Mouse (Mus musculus): Measurements from ENCODE around the gene Olfr520.
"Not testable (repeated sequence)": the region's sequence is repeated elsewhere in the genome, so short reads cannot be mapped to it uniquely, and the experiment has no call there.

Gene Olfr520

GRCm38 (mm10) chr7:99712431-99712830 lies 17.6 kb upstream of the Olfr520 start:
- DNase-seq (ENCODE audit: low spot score): no peak

- no peak for DNase-seq (ENCODE audit: low spot score)
Observed at GRCm38 (mm10) chr7:99716536-99716935, 13.5 kb upstream of the Olfr520 start.

GRCm38 (mm10) chr7:99734612-99735011 lies 4.5 kb downstream of the Olfr520 start:
- DNase-seq (ENCODE audit: low spot score): no peak

GRCm38 (mm10) chr7:99735491-99735890 lies 5.4 kb downstream of the Olfr520 start:
- not testable (repeated sequence) for DNase-seq (ENCODE audit: low spot score)

DNA sequence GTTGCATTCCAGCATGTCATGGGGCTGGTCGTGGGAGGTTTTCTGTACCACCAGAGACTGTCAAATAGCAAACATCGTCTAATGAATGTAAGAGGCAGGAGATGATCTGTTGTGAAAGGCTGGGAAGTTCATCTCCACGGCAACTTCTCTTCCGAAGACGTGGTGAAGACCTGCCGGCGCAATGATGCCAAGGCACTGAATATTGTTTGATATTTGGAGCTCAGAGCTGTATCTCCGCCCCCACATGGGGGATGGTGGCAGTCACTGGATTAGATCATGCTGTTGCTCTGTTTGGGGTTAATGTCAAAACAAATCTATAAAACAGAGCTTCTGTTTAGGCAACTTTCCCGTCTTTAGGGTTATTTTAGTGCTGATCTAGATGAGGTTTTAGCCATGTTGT lies 9.2 kb downstream of the Olfr520 start:
- DNase-seq (ENCODE audit: low spot score): no peak

GRCm38 (mm10) chr7:99763207-99763606 lies 33.1 kb downstream of the Olfr520 start, which contains the start of gene Olfr521:
TSS of gene Olfr521 (plus strand) at chr7:99763507.
- no peak for DNase-seq (ENCODE audit: low spot score)

GRCm38 (mm10) chr7:99781385-99781784 lies 51.3 kb downstream of the Olfr520 start:
- no peak for DNase-seq (ENCODE audit: low spot score)

GRCm38 (mm10) chr7:99781916-99782315 lies 51.8 kb downstream of the Olfr520 start:
- DNase-seq (ENCODE audit: low spot score): no peak

GRCm38 (mm10) chr7:99783421-99783820 lies 53.3 kb downstream of the Olfr520 start:
- DNase-seq (ENCODE audit: low spot score): no peak

DNA sequence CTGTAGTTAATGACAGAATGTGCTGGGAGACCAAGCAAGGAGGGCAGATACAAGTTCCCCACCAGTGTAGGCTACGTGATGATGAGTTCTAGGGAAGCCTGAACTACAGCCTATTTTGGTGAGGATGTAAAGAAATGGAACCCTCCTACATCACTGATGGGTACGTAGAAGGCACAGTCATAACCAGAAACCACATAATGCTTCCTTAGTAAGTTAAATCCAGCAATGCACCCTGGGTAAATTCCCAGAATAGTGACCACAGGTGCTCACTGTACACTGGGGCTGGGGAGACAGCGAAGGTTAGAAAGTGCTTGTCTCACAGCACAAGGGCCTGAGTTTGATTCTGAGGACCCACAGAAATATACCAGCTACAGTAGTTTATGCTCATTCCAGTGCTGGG lies 55.5 kb downstream of the Olfr520 start:
- DNase-seq (ENCODE audit: low spot score): no peak

Data from ovary, postnatal 14 days (tissue).